Mouse (Mus musculus) heart, postnatal 36 days (tissue): ENCODE measurements around the gene Ddx5. TPM values are rescaled to one million over a fixed set of nuclear protein-coding genes. Genes with fewer than 3 reads are reported as not detected.

Source experiments
- DNase-seq, 2 experiments: peaks; one replicate each; pipeline ENCODE4 v3.0.0; 2021 to 2022
- intact Hi-C: fragments of 180-260 bp; cut with DNase I; formaldehyde crosslinking; loops from one replicate; pipeline ENCODE4 v1.15.1; 2025
- microRNA-seq, 2 experiments: library from miRNA; unstranded; fragments of <30 nt; microRNA quantifications; one replicate each; pipeline ENCODE4 v1.2.0; 2021; ENCODE audit warnings: borderline number of aligned reads in 2 of 2
- total RNA-seq, 2 experiments: library from RNA; stranded (reverse); gene quantifications; 2 replicates each; pipeline ENCODE4 v1.2.3; 2021

Gene Ddx5
- total RNA-seq, 2 experiments from 2014 or later, result 317 to 377 TPM

- no peak for DNase-seq
- intact Hi-C loops, result loop anchor here (2.0 to 5.0 kb wide), 2 partner anchors 22 to 34 kb away; no protein-coding TSS in a partner anchor
Measured at GRCm38 (mm10) chr11:106736614-106737013, 52.4 kb downstream of the Ddx5 start.

GRCm38 (mm10) chr11:106730714-106731113 lies 58.3 kb downstream of the Ddx5 start:
- intact Hi-C loops, result no loop called here
- no peak for DNase-seq

Small RNA genes lying within 50 kb of the gene (microRNA-seq; reads per million reads assigned to microRNA genes)
- 0 reads per million in 2 experiments for gene Gm25994
- gene Mir3064, result 17.3 to 18.2 reads per million in 2 experiments

Other genes with a start within 250 kb of the Ddx5 start
- 10 to 100 TPM; 40.1 to 42.1 TPM for gene Tex2, start 175.8 kb downstream of the Ddx5 start, total RNA-seq
- 100 to 1,000 TPM; 120 to 139 TPM for gene Pecam1, start 38.6 kb downstream of the Ddx5 start, total RNA-seq
- 1 to 10 TPM in 1 of 2 experiments, under 1 TPM in 1; 0.97 to 1.0 TPM for gene Milr1, start 38.0 kb downstream of the Ddx5 start, total RNA-seq
- 1 to 10 TPM; 4.4 to 4.5 TPM for gene Polg2, start 9.6 kb downstream of the Ddx5 start, total RNA-seq
- 1 to 10 TPM; 6.3 to 7.7 TPM for gene Cep95, start 67 bp upstream of the Ddx5 start, total RNA-seq
- gene Smurf2, start 131.5 kb upstream of the Ddx5 start, total RNA-seq, result 10 to 100 TPM; 35.9 to 38.9 TPM
- gene Kpna2, start 210.4 kb upstream of the Ddx5 start, total RNA-seq, result 10 to 100 TPM; 60.8 to 67.1 TPM
- gene 1810010H24Rik, start 236.5 kb upstream of the Ddx5 start, total RNA-seq, result 1 to 10 TPM; 2.0 to 2.3 TPM